Mouse (Mus musculus): ENCODE measurements around the gene Dvl1.

- TF ChIP-seq POLR2A (IDR thresholded peaks at IDR 0.05; ENCODE audit: borderline replicate concordance, control insufficient read depth, low read depth, low read length) (no peak), CTCF (IDR thresholded peaks at IDR 0.05; ENCODE audit: control insufficient read depth, insufficient read depth, low read length) (no peak)
These were observed 52.2 kb downstream of the Dvl1 start for GRCm38 (mm10) chr4:155899355-155899754.

Data from bone marrow, adult 2 months (tissue).